Mouse (Mus musculus) right cerebral cortex, postnatal 25 days (tissue): ENCODE results near the gene Phtf1.

Experiments
- DNase-seq: peaks from one replicate; pipeline ENCODE4 v3.0.0; 2022

The Phtf1 gene

DNA sequence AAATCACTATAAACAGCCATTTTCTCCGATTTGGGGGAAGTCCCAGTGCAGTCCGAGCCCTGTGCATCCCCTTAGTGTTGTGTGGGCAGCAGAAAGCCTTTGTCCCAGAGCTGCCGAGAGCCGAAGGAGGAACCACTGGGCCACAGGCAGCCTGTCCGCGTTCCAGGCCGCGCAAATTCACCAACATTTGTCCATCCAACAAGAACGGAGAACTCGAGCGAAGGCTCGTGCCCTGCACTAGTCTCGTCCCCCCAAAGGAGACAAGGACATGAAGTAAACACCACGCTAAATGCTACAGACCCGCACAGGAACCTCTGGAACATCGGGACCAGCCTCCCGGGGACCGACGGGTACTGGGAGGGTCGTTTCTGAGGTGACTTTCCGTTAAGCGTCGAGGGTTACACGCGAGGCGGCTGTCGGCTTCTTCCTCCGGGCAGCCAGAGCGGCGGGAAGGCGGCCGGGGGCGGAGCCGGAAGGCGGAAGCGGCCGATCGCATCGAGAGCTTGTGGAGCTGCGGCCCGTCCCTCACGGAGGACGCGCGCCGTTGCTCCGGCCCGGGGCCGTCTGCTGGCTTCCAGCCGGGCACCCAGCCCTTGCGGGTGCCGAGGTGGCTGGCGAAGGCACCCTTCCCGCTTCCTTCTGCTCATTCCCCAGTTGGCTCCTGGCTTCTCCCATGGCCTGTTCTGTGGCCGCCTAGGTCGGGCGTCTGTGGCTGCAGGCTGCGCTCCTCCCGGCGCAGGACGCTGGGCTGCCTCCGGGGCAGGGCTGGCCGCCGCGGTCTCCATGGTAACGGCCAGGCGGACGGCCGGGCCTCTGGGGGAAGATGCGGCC, at the start of gene Phtf1:
TSS of gene Phtf1 (plus strand) at position 250 of the 831 bp plus-strand sequence.
- DNase-seq, result peak; percentile 88

DNA sequence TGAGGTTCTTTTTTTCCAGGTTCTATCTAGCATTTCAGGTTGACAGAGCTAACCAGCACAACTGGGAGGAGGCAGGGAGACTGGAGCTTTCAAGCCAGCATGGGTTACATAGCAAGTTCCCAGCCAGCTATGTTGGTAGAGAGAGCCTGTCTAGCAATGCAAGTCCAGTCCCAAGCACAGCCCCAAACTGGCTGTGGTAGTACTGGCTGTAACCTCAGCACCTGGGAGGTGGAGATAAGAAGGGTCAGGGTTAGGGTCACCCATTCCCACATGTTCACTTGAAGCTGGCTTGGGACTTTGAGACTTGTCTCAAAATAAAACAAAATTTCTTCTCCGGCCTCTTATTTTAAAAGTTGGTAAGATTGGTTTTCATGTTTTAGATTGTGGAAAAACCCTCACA, 47.8 kb upstream of the Phtf1 start:
- DNase-seq, result no peak

DNA sequence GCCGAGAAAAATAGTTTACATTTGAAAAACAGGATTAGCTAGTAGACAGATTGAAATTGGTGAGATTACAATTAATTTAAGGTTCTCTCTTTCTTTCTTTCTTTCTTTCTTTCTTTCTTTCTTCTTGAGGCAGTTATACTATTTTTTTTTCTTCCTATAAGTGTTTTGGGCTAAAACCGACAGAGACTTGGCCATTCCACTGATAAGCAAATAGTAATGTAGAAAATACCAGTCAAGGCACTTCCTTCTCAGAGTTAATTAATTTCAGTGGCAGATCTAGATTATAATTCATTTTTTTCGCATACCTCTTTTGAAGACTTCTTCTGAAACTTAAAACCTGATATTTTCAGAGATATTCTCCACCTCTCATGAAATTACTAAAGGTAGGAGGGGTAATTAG, 42.6 kb upstream of the Phtf1 start:
- no peak for DNase-seq

DNA sequence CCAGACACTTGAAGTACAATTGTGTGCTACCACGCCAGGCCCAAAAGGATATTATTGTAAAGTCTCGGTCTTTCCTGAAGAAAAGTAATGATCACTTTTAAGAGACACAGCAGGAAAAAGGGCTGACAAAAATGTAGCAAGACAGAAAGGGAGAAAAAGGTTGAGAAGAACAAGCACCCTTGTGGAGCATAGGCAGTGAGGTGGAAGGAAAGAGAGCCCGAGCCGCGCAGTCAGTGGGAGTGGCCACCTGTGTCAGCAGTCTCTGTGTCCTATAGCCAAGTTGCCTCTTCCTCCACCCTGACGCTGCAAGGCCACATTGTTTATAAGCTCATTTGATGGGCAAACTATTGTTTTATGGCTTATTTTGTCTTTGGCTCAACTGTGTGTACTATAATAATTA, 40.4 kb upstream of the Phtf1 start:
- no peak for DNase-seq

DNA sequence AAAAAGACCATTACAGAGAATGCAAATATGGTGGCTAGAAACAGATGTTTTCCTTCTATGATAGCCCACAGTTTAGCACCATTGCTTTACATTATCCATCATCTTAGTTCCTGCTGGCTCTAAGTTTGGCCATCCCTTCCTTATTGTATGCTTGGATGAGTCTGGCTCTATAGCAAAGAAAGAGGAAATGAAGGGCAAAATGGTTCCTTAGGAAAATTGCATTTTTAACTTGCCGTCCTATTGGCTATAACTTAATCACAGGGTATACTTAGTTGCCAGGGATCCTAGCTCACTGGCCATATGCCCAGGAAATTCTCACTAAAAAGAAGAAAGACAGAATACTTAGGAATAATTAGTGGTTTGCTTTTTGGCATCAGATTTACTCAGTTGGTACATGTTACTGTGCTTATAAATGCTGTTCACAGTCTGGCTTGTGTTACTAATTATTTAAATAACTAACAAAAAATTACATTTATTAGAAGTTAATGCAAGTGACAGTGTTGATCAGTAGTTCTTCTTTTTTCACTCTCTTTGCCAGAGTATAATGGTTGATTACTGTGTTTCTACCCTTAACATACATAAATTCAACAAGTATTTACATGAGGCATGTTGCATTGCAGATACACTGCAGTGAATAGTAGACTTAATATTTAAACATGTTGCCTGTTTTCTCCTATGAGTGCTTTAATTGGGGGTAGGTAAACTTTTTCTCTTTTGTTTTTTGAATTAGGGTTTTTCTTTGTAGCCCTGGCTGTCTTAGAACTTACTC, 22.9 kb upstream of the Phtf1 start:
- DNase-seq, result no peak

DNA sequence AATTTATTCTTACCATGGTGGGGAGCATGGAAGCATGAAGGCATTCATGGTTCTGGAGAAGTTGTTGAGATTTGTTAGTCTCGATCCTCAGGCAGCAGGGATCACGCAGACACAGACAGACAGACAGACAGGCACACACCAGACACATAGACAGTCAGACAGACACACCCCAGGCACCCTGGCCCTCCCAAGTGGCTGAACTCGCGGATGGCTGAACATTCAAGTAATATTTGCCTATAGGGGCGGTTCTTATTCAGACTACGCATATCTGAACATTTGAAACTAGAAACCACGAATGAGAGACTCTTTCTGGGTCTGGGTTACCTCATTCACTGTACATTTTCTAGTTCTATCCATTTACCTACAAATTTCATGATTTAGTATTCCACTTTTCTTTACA, 19.2 kb upstream of the Phtf1 start:
- no peak for DNase-seq

DNA sequence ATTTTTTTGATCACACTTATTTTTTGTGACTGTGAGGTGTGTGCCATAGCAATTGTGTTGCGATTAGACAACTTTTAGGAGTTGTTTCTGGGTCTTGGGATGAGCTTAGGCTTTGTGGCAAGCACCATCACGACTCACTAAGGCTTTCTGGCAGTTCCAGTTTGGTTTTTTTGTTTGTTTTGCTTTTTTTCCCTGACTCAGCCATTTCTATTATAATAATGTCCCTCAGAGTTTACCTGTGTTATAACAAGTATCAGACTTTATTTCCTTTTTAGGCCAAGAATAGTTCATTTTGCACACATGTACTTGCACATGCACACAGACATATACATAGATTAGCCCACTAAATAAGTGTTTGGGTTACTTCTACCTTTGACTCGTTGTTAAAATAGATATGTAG, 7.3 kb upstream of the Phtf1 start:
- no peak for DNase-seq

DNA sequence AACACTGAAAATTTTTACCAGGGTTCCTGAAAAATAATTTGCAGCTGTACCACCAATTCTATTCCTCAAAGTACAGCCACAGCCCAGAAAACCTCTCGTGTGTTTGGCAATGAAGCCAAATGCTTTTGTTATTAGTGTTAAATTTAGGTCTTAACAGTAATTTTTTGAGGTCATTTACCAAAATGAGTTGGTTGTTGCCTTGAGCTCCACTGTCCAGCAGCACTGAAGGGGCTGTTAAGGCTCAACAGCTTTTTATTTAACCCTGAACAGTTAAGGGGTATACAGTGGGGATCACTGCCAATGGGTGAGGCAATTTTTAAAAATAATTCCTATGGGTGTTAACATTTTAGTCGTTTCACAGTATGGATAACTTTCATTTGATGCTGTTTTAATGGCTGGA, 679 bp upstream of the Phtf1 start:
- DNase-seq, result no peak

DNA sequence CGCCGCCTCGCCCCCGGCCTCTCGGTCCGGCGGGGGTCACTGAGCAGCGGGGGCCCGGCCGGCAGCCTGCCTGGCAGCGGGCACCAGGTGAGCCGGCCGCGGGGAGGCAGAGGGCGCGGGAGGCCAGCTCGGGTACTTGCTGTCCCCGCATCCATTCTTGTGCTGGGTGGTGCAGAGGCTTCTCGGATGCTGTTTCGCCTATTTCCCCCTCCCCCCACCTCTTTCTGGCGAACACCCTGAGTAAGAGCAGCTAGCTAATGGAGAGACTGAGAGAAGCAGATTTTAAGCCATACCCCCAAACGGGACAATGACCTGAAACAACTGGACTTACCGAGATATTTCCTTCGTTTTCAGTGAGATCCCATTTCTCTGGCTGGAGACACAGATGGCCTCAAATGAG, 791 bp downstream of the Phtf1 start:
- DNase-seq, result no peak

DNA sequence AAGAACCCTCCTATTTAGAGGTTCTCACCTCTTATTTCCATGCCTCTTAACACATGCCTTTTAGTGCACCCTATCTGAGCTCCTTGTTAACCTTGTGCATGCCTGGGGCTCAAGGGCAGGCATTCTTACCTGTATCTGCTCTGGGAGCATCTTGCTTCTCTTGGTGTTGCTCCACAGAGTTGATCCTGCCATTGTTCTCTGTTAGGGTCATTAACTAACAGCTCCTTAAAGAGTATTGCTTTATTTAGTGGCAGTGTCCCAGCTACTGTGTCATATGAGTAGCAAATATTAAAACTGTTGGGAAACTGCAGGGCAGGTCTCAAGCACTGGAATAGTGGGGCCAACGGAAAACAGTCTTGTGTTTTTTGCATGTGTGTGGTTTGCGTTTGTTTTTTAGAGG, 3.2 kb downstream of the Phtf1 start:
- no peak for DNase-seq

DNA sequence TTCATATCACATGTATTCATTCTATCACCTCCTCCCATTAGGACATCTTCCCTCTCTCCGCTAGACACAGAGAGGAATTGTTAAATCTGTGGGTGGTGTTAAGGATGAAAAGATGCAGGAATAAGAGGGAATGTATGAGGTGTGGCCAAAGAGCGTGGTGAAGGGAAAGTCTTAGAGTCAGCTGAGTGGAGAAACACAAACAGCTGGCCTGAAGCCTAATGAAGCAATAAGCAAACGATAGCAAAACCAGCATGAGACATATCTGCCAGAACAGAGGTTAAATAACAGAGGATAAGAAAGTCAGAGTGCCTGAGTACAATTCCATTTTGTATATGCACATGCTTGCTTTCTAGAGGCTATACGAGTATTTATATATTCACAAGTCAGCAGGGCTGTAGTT, 16.6 kb downstream of the Phtf1 start:
- no peak for DNase-seq

DNA sequence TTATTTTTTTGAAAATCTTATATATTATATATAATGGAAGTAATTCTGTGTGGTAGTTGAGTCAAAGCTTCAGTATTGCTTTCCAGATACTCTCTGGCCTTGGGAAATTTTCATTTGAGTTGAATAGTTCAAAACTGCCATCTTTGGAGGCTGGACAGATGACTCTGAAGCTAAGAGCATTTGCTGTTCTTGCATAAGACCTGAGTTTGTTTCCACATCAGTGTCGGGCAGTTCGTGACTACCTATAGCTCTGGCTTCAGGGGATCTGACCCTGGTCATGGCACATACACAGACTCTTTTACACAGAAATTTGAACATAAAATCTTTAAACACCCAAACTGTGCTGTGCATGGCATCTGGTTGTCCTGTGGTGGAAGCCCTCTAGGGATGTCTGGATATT, 17.3 kb downstream of the Phtf1 start:
- no peak for DNase-seq

DNA sequence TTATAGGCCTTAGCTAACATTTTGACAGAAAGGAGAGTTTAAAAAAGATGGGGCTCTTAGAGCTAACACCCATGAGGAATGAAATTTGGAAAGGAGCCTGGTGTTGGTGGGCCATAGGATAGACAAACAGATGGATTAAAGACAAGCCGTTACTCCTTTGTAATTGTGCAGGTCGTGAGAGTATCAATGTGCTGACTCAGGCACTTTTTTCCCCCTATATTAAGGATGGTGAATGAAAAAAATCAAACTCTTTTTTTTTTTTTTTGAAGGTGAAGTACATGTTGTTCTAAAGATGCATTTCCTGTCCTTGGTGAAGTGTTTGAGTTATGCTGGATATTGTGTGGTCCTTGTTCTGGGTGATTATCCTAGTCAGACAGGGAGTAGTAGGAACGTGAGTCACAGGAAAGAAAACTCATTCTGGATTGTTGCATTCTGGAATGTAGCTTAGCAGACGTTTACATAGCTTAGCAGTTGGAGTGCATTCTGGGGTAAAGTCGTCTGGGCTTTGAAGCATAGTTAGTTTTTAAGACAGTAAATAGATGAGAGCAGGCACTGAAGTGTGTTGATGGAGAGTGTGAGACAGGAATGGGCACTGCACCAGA, 20.0 kb downstream of the Phtf1 start:
- no peak for DNase-seq

DNA sequence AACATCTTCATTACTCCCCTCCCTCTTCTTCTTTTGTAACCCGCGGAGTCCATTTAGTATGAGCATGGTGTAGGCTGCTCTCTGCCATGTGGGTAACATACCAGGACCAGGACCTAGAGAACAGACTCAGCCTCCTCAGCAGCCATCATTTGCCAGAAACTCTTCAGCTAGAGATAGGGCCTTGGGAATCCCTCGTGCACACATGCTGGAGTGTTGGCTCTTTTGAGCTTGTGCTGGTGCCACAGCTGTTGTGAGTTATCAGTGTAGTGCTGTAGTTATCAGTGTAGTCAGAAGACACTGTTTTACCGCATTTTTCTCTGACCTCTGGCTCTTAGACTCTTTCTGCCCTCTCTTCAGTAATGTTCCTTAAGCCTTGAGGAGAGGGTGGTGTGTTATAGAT, 21.4 kb downstream of the Phtf1 start:
- no peak for DNase-seq

DNA sequence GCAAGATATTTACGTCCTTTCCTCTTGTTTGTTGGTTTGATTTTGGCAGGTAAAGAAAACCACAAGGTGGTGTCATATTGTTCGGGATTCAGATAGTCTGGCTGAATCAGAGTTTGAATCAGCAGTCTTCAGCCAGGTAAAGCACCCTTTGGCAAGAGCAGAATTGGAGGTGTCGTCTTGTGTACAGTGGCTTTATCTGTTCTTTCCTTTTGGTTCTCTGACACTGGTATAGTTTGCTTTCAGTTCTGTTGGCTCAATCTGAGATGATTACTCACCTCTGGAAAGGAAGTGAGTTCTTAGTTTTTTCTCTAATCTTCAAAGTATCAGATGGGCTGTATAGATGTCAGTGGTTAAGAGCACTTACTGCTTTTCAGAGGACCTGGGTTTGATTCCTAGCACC, 23.4 kb downstream of the Phtf1 start:
- no peak for DNase-seq

DNA sequence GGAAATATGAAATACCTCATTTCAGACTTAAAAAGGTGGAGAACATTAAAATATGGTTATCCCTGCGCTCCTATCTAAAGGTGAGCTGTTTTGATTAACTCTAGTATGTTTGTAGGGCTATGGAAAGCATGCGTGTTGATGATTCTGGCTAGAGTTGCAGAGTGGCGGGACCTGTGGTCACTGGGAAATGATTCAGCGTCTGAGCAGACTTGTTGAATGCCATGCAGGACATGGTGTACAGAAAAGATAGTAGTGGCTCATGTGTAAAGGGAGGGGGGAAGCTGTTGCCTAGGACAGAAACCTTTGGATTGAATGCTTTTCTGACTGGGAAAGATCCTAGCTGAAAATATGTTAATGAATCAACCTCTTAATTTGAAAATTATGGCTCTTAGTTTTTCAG, 30.8 kb downstream of the Phtf1 start:
- no peak for DNase-seq

DNA sequence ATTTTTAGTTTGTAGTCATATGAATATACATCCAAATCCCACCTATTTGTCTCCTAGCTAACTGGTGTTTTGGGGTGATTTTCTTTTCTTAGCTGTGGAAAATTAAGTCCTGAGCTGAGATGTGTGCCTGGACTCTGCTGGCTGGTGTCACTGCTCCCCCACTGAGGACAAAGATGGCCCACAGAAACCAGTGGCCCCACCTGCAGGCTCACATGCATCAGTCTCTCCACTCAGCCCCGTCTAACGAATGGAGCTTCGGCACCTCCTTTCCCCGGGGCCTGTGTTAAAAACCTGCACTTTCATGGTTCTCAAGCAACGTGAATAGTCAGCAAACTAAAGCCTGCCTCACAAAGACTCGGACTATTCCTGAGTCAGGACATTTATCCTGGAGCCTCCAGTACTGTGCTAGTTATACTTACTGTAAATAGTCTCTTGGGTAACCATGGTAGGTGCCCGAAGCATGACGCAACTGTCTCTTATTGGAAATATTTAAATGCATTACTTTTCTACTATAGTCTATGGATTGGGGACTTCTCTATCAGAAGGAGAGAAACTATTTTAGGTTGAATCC, 39.1 kb downstream of the Phtf1 start:
- no peak for DNase-seq

DNA sequence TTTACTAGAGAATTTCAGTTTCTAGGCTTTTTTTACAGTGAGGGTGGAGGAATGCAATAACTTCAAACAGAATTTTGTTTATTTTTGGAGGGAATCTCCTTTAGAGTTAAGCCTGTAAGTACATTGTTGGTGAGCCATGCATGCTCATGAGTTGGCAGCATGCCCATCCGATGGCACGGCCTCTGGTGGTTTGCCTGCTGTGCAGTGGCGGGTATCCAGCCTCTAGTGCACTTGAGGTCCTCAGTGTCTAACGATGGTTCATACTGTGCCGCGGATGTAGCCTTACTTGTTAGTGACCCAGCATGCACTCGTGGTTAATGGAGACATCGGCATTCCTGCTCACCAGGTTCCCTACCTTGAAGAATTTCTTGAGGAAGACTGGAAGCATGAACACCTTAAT, 39.6 kb downstream of the Phtf1 start:
- DNase-seq, result no peak

DNA sequence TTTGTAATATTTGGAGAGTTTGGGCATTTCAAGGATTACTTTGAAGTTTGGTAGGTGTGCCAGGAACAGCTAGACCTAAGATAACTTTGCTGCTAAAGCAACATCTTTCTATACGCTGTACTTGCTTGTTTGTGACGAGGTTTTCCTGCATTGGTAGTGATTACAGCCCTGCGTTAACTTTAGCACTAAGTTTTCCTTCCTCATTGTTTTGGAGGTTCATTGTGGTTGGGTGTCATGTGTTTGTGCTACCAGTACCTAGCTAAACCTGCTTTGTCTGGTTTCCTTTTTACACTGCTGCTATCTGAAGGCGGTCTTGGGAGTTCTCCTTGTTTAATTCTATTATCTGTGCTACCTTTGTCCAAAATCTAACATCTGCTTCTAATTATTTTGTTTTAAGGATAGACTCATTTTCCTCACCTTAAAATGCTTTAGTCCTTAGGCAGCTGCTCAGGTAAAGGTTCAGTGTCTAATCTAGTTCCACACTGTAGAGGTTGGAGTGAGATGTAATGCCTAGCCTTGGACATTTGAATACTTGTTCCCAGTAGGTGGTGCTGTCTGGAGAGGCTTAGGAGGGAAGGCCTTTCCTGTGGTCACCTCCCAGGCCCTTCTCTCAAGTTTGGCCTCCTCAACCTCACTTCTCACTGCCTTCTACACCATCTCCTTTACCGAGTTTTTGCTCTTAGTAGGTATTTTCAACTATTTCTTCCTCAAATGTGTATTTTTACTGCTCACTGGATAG, 42.2 kb downstream of the Phtf1 start:
- no peak for DNase-seq

DNA sequence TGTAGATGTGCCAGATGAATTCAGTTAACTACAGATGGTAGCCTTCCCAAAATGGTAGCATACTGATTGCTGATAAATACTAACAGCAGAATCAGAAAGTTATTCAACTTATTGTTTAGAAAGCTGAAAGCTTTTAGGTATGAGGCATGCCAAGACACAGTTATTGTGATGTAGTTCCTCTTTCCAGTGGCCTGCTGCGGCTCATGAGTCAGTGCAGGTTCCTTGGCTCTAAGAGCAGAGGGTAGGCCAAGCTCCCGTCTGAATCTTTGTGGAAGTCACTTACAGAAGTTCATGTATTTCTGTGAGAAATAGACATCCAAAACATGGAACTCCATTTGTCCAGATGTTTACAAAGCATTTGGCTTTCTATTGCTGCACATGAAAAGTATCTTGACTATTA, 44.1 kb downstream of the Phtf1 start:
- DNase-seq, result no peak

DNA sequence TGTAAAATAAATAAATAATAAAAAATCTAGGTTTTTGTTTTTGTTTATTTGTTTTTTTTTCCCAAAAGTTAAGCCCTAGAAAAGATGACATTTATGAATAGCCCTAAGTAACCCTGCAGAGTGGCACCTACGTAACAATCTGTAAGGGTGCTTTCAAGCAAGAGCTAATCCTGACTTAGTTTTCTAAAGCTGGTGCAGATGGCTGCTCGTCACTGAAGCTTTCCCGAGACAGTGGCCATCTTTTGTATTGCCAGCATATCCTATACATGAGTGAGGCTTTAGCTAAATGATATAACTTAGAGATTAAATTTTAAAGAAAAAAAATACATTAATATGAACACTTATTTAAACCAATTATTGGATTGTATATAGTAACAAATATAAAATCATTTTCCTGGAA, 50.0 kb downstream of the Phtf1 start:
- DNase-seq, result no peak

DNA sequence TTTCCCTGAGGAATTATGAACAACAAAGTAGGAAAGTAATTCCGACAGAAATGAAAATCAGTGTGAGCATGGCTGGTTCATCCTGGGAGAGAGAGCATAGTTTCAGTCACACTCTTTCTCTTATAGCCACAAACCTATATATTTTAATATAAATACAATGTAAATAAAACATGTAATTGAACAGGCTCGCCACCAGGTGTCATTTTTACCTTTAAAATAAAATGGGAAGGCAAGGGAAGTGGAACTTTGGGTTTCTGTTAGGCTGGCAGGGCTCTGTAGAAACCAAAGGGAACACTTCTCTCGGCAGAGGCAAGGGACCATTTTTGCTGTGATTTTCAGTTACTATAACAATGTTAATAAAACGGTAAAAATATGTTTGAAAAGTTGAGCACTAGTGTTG, 51.5 kb downstream of the Phtf1 start:
- DNase-seq, result no peak

DNA sequence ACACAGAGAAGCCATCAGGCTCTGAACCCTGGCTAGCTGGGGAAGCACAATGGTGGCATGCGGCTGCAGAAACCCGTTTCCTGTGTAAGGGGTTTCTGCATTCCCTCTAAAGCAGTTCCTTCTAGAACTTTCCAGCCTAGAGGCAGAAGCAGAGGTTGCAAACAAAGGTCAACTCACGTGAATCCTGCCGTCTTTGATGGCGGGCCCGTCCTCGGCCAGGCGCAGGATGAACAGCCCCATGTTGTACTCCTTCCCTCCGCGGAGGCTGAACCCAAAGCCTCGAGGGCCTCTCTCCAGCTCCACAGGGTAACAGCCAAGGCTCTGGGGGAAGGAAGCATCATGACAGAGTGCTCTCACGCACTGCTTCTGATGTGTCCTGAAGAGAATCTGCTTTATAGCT, 52.2 kb downstream of the Phtf1 start:
- no peak for DNase-seq
